Mouse (Mus musculus) intestine, postnatal 0 days (tissue): ENCODE data around the gene Brms1l. TPM values are rescaled to one million over a fixed set of nuclear protein-coding genes. Genes with fewer than 3 reads are reported as not detected.

Experiments used
- ATAC-seq: fragments of 200-750 bp; cut with Nextera tagmentation; 2 replicates; pipeline ENCODE4 v1.8.0; 2017; ENCODE audit warnings: mild to moderate bottlenecking, moderate TSS enrichment, moderate library complexity
- H3K27ac ChIP-seq: fragments of 300-500 bp; sonication (generic); 2 replicates; pipeline ENCODE4 v1.5.1; 2014; ENCODE audit warnings: mild to moderate bottlenecking, low read depth, low read length, moderate library complexity
- H3K27me3 ChIP-seq: fragments of 300-500 bp; sonication (generic); replicated peaks from 2 replicates; pipeline ENCODE4 v1.6.1; 2014; ENCODE audit warnings: low read length, mixed read lengths; ENCODE audit not compliant: control insufficient read depth, insufficient read depth
- H3K36me3 ChIP-seq: fragments of 300-500 bp; sonication (generic); 2 replicates; pipeline ENCODE4 v1.6.1; 2014; ENCODE audit warnings: mild to moderate bottlenecking, moderate library complexity; ENCODE audit not compliant: control insufficient read depth, insufficient read depth
- H3K4me1 ChIP-seq: fragments of 300-500 bp; sonication (generic); replicated peaks from 2 replicates; pipeline ENCODE4 v1.6.1; 2014; ENCODE audit warnings: antibody characterized with exemption, low read length, mixed read lengths; ENCODE audit not compliant: control insufficient read depth, insufficient read depth
- H3K4me2 ChIP-seq: fragments of 300-500 bp; sonication (generic); replicated peaks from 2 replicates; pipeline ENCODE4 v1.6.1; 2014; ENCODE audit warnings: low read depth, mild to moderate bottlenecking, moderate library complexity
- H3K4me3 ChIP-seq: fragments of 300-500 bp; sonication (generic); 2 replicates; pipeline ENCODE4 v1.5.1; 2014; ENCODE audit warnings: low read depth, low read length
- H3K9ac ChIP-seq: fragments of 300-500 bp; sonication (generic); 2 replicates; pipeline ENCODE4 v1.6.1; 2014; ENCODE audit warnings: mild to moderate bottlenecking, low read depth, low read length
- H3K9me3 ChIP-seq: fragments of 300-500 bp; sonication (generic); 2 replicates; pipeline ENCODE4 v1.6.1; 2016; ENCODE audit warnings: mixed run types; ENCODE audit not compliant: control insufficient read depth
- CTCF ChIP-seq: sonication (generic); IDR thresholded peaks from 2 replicates; pipeline ENCODE4 v1.5.1; 2016; ENCODE audit warnings: low read depth, mild to moderate bottlenecking, control low read depth, antibody characterized with exemption, moderate library complexity
- WGBS: fragments of 180-500 bp; shearing (Covaris S2); extraction: QIAGEN DNeasy Blood & Tissue Kit; methylation state at CpG from one replicate; pipeline ENCODE4 v1.1.7; 2014; 5-methylcytosine and 5-hydroxymethylcytosine counted together
- polyA plus RNA-seq: library from polyadenylated mRNA; unstranded; fragments of >200 nt; fragmentation: Nextera tagmentation; extraction: Ambion mirVana; gene quantifications from 2 replicates; pipeline ENCODE4 v1.2.1, GENCODE M21; 2015

Brms1l gene
- polyA plus RNA-seq, 1 experiment from 2014 or later, result 11.9 TPM

DNA sequence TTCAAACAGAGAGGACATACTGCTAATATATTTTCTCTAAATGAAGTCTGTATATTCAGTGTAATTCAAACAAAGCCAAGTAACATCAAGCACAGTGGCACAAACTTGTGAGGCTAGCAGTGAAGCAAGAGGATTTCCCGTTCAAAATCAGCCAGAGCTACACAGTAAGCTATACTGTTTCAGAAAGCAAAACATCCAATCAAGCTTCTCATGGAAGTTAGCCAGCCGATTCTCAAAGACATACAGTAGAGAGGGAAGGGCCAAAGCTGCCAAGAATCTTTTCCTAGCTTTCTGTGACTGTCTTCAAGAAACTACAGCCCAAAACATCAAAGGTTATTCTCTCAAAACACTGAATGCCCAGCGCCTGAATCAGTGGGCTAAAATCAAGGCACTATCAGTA lies 31.1 kb upstream of the Brms1l start:
- no peak overlapping the region for H3K4me2 ChIP-seq
- no peaks in the 10 kb centered on the region for H3K9me3 ChIP-seq
- WGBS, result 48% methylated on average over 3 of the region's 3 CpGs
- H3K27ac ChIP-seq, result no peak overlapping the region
- TF ChIP-seq CTCF, result no peak
- ATAC-seq, result no peak
- no peaks in the 10 kb centered on the region for H3K27me3 ChIP-seq
- no peak overlapping the region for H3K9ac ChIP-seq
- H3K36me3 ChIP-seq, result no peaks in the 10 kb centered on the region
- H3K4me3 ChIP-seq, result no peak overlapping the region
- no peaks in the 10 kb centered on the region for H3K4me1 ChIP-seq

DNA sequence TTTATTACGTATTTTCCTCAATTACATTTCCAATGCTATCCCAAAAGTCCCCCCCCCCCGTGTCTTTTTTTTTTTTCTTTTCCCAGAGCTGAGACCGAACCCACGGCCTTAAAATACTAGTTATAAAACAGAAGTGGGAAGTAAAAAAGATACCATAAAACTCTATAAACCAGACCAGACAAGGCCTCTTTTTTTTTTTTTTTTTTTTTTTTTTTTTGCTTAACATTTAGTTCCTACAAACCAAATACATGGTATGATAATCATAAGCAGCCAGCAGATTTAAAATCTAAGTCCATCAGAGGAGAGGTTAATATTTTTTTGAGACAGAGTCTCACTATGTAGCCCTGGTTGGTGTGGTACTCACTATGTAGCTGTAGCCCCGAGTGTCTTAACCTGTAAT lies 19.6 kb upstream of the Brms1l start:
- Histone ChIP-seq H3K27ac (no peak overlapping the region), H3K9me3 (no peaks in the 10 kb centered on the region), H3K36me3 (no peaks in the 10 kb centered on the region), H3K4me1 (no peaks in the 10 kb centered on the region), H3K4me3 (no peak overlapping the region), H3K4me2 (no peak overlapping the region), H3K27me3 (no peaks in the 10 kb centered on the region), H3K9ac (no peak overlapping the region)
- no peak for ATAC-seq
- no peak for TF ChIP-seq CTCF
- WGBS, result 80% methylated on average over 5 of the region's 5 CpGs

DNA sequence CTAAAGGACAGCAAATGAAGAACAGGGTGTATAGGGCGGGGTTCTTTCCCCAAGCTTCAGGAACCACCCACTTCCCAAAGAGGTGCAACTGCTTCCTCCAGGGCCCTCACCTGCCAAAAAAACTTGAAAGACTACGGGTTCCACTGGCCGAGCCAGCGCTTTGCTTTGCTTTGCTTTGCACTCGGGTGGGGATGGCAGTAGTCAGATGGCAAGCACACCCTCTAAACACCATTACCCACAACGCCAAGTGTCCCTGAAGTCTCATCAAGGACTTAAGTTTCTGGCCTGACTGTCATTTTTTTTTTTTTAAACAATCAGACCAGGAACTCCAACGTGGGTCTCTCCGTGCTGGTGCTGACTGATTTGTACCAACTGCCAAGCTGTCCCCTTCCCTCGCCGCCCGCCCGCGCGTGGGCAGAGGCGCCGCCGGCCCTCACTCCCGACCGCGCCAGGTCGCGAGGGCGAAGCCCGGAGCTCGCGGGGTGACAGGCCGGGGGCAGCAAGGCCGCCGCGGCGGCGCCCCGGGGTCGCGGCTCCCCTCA lies 15.9 kb upstream of the Brms1l start:
- Histone ChIP-seq H3K9me3 (no peaks in the 10 kb centered on the region), H3K27ac (peak overlapping the region; percentile 92), H3K27me3 (no peaks in the 10 kb centered on the region), H3K4me1 (no peaks in the 10 kb centered on the region), H3K9ac (peak overlapping the region; percentile 91), H3K36me3 (no peaks in the 10 kb centered on the region), H3K4me3 (peak overlapping the region; percentile 94), H3K4me2 (peak overlapping the region; percentile 90)
- peak; percentile 34 for ATAC-seq
- no peak for TF ChIP-seq CTCF
- WGBS, result under 1% methylated on average over 35 of the region's 35 CpGs

DNA sequence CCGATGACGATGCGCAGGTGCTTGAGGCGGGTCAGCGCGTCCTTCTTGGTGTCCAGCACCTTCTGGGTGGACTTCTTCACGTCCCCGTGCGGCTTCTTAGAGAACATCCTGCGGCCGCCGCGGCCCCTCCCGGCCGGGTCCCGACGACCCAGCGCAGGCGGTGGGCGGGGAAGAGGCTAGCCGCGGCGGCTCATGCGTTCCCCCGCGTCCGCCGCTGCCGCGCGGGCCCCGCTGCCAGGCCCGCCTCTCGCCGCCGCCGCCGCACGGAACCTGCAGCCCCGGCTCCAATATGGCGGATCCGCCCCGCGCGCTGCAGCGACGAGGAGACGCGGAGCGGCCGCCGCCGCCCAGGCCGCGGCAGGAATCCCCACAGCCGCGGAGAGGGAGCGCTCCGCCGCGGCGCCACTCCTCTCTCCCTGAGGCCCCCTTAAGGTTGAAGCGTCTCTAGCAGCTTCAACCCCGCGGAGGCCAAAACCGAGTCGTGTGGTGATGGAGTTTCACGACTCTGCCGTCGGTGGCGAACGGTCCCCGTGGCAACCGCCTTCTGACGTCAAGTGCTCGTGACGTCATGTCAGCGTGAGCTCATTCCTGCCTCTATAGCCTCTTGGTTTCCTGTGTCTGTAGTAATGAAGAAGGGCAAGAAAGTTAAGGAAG lies 15.3 kb upstream of the Brms1l start, which contains the start of gene Ralgapa1:
Ralgapa1 (minus strand) TSS at position 507 of the 654 bp plus-strand sequence.
- no peaks in the 10 kb centered on the region for H3K4me1 ChIP-seq
- H3K27ac ChIP-seq, result peak within 1 kb of the TSS; percentile 92
- ATAC-seq, result peak; percentile 91
- no peaks in the 10 kb centered on the region for H3K9me3 ChIP-seq
- peak within 1 kb of the TSS; percentile 90 for H3K4me2 ChIP-seq
- H3K27me3 ChIP-seq, result no peaks in the 10 kb centered on the region
- H3K9ac ChIP-seq, result peak within 1 kb of the TSS; percentile 91
- peak within 1 kb of the TSS; percentile 94 for H3K4me3 ChIP-seq
- under 1% methylated on average over 56 of the region's 78 CpGs for WGBS
- no peaks in the 10 kb centered on the region for H3K36me3 ChIP-seq
- TF ChIP-seq CTCF, result peak; percentile 62

DNA sequence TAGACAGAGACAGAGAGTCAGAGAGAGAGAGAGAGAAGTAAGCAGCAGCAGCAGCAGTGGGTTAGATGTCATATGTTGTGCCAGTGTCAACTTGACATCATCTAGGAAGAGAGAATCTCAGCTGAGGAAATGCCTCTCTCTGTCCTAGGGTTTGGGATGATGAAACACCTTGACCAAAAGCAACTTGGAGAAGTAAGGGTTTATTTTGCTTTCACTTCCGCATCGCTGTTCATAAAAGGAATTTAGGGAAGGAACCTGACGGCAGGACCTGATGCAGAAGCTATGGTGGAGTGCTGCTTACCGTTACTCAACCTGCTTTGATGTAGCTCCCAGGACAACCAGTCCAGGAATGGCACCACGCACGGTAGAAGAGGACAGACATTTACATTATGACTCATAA lies 12.1 kb upstream of the Brms1l start:
- Histone ChIP-seq H3K4me3 (no peak overlapping the region), H3K27ac (no peak overlapping the region), H3K4me2 (no peak overlapping the region), H3K9me3 (no peaks in the 10 kb centered on the region), H3K36me3 (no peaks in the 10 kb centered on the region), H3K9ac (no peak overlapping the region), H3K27me3 (no peaks in the 10 kb centered on the region), H3K4me1 (no peaks in the 10 kb centered on the region)
- no peak for TF ChIP-seq CTCF
- WGBS, result 86% methylated on average over 6 of the region's 6 CpGs
- ATAC-seq, result no peak

DNA sequence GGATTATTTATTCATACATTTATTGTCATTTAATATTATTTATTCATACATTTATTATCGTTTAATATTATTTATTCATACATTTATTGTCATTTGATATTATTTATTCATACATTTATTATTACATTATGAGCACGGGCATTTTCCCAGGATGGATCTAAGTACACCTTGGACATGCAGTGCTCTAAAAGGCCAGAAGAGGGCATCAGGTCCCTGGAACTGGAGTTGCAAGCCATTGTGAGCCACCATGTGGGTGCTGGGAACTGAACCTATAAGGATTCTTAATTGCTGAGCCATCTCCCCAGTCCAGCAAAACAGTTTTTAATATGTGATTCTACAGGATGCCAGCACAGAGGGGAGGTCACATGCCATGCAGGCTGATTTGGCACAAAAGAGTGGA lies 10.6 kb upstream of the Brms1l start:
- Histone ChIP-seq H3K4me3 (no peak overlapping the region), H3K36me3 (no peaks in the 10 kb centered on the region), H3K27ac (no peak overlapping the region), H3K4me2 (no peak overlapping the region), H3K9me3 (no peaks in the 10 kb centered on the region), H3K9ac (no peak overlapping the region), H3K27me3 (no peaks in the 10 kb centered on the region), H3K4me1 (no peaks in the 10 kb centered on the region)
- TF ChIP-seq CTCF, result peak; percentile 22; the same call in 1 of the 2 replicates
- ATAC-seq, result no peak
- WGBS, result 78% methylated on average over 2 of the region's 2 CpGs
